Mouse (Mus musculus) subcutaneous adipose tissue, adult 2 months (tissue): ENCODE measurements around the gene 1700020L24Rik. TPM values are rescaled to one million over a fixed set of nuclear protein-coding genes. Genes with fewer than 3 reads are reported as not detected.

ENCODE experiments used
- polyA plus RNA-seq: library from polyadenylated mRNA; depleted of rRNA; stranded (reverse); fragments of >200 nt; gene quantifications from 2 replicates; pipeline ENCODE4 v1.2.3, GENCODE M21; 2012; ENCODE audit warnings: low replicate concordance; rRNA removed

1700020L24Rik gene
- polyA plus RNA-seq: 2.4 and 2.5 TPM in 2 replicates

DNA sequence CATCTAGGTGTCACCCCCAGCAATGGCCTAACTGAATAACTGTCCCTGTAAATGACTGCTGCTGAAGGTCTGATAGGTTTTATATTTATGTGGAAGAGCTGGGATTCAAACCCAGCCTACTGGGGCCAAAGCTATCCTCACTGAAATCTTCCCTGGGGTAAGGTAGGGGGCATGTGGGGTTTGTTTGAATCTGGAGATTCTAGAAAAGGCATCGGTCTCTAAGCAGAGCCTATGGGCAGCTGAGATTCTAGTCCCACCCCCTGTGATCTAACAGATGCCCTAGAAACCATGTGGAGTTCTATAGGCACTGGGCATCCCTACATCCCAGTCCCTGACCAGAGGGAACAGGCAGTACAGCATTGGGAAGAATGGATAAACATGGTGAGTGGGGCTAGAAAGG is at the start of gene 1700020L24Rik:
1700020L24Rik (plus strand) TSS at position 301 of the 400 bp plus-strand sequence.

DNA sequence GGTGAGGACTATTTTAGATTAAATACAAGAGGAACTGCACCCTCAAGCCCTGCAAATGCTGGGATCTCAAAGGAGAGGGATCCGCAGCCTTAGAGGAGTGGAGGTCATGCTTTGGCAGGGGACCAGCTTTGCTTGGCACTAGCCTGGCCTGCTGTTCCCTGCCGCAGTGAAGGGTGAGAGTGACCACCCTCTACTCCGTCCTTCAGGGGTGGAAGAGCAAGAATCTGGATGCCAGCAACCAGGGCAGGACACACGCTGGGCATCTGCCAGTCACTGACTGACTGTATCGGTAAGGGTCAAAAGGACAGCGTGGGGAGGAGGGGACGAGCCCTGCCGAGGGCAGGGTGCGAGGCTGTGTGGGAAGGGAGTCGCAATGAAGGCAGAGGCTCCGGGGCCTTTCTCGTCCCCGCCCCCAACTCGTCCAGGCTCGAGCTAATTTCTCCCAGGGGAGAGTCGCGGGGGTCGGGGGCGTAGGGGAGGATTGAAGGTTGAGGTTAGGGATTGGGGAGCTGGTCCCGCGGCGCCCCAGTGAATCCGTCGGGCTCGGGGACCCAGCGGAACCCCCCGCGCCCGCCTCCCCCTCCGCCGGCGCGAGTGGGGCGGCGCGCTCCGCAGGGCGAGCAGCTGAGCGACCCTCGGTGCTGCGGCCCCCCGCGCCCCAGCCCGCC is 28.3 kb upstream of the 1700020L24Rik start, which contains the start of gene Rasl10b:
Rasl10b (plus strand) TSS at position 51 of the 668 bp plus-strand sequence.

GRCm38 (mm10) chr11:83429355-83429754 is 8.1 kb upstream of the 1700020L24Rik start, which contains the start of gene Gas2l2:
Gene Gas2l2 (minus strand): TSS chr11:83429455.

GRCm38 (mm10) chr11:83462711-83463244 is 25.3 kb downstream of the 1700020L24Rik start, which contains the start of gene Mmp28:
Gene Mmp28 (minus strand): TSS chr11:83463071.

DNA sequence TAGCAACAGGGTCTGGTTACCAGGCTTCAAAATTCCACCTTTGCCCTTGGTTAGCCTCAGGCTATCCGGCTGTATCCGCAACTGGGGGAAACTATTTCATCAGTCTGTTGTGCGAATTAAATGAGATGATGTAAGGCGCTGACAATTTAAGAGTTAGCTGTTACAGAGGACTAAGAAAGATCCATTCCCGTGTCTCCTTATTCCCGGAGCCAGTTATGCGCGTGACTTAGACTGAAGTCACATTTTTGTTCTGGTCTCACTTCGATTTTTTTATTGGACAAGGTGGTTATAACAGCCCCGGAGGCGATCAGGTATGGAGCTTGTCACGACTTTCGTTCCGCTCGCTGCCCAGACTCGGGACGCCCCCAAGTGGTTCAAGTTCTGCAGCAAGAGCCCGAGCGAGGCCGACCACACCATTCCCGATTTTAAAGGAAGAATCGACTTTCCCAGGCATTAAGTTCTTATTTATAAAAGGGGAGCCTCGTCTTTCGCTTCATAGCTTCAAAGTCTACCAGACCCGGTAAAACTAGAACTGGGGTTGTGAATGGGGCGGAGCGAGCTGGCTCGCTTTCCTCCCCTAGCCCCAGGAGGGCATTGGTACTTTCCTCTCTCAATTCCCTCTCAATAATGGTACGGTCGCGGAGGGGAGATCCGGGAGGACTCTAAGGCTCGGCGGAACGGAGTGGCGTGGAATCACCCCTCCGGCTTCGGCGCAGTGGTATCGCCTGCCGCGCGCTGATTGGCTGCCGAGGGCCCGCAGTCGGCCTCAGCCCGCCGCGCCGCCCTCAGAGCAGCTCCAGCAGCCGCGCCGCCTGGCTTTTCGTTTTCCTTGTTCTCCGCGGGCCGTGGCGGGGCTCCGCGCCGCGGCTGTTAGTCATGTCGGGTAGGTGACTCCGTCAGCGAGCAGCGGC is 35.1 kb downstream of the 1700020L24Rik start, which contains the start of gene Taf15:
Taf15 (plus strand) TSS at position 763 of the 911 bp plus-strand sequence.

Other genes starting within 250 kb of the 1700020L24Rik start
- 1.1 TPM in 2 replicates for gene Slfn3, start 246.3 kb upstream of the 1700020L24Rik start, polyA plus RNA-seq
- gene Slfn14, start 151.0 kb upstream of the 1700020L24Rik start, polyA plus RNA-seq: not detected in 2 replicates
- 45.1 and 61.0 TPM in 2 replicates for gene Ap2b1, start 138.7 kb upstream of the 1700020L24Rik start, polyA plus RNA-seq
- gene Pex12, start 135.1 kb upstream of the 1700020L24Rik start, polyA plus RNA-seq: 10.3 and 12.4 TPM in 2 replicates
- 0.44 and 3.0 TPM in 2 replicates for gene Rasl10b, start 28.5 kb upstream of the 1700020L24Rik start, polyA plus RNA-seq
- 0.09 and 0.16 TPM in 2 replicates for gene Gas2l2, start 8.2 kb upstream of the 1700020L24Rik start, polyA plus RNA-seq
- gene Mmp28, start 25.4 kb downstream of the 1700020L24Rik start, polyA plus RNA-seq: 22.1 and 42.8 TPM in 2 replicates
- gene Taf15, start 35.4 kb downstream of the 1700020L24Rik start, polyA plus RNA-seq: 8.0 and 15.5 TPM in 2 replicates
- not detected in 2 replicates for gene Heatr9, start 84.5 kb downstream of the 1700020L24Rik start, polyA plus RNA-seq
- 34.2 and 47.0 TPM in 2 replicates for gene Ccl5, start 92.8 kb downstream of the 1700020L24Rik start, polyA plus RNA-seq
- gene Ccl9, start 141.0 kb downstream of the 1700020L24Rik start, polyA plus RNA-seq: 14.9 and 19.1 TPM in 2 replicates
- 43.4 and 56.4 TPM in 2 replicates for gene Ccl6, start 155.4 kb downstream of the 1700020L24Rik start, polyA plus RNA-seq
- gene Rpl9-ps1, start 207.9 kb downstream of the 1700020L24Rik start, polyA plus RNA-seq: not detected in 2 replicates
- 0.85 and 5.8 TPM in 2 replicates for gene Ccl3, start 211.7 kb downstream of the 1700020L24Rik start, polyA plus RNA-seq
- 0.70 and 4.4 TPM in 2 replicates for gene Ccl4, start 224.9 kb downstream of the 1700020L24Rik start, polyA plus RNA-seq